Mouse (Mus musculus): ENCODE measurements around the gene Hoxa3.

Gene Hoxa3

DNA sequence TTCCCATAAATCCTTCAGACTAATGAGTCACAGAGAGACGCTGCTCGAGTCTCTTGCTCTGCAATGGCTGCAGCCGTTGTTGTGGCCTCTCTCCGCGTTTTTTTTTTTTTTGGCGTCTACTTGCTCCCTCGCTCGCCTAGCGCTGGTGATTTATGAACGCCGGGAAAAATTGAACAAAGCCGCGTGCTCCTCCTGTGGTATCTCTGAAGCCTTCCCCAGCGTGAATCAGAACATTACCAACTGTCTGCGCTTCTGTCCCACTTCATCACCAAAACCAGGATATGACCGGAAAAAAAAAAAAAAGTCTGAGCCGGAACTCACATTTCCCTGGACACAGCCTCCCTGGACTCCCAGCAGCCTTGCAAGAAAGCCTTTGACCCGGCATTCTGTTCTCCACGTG, 27.9 kb downstream of the Hoxa3 start:
- DNase-seq (ENCODE audit: low read depth, low spot score): no peak

DNA sequence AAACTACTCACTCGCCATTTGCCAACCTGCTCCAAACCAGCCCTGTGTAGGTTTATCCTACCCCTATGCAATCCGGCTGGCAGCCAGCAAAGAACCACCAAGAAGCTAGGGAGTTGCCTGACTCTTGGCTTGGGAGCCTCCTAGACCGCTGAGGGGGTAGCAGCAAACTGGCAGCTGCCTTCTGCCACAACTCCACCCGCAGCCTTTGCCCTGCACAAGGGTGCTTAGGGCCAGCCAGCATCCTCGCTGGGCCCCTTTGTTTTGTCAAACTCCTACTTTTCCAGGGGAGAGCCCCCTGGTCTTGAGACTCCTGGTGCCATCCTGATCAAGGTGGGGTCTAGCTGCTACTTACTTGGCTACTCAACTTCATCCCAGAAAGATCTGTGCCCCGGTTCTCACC, 28.5 kb downstream of the Hoxa3 start:
- no peak for DNase-seq (ENCODE audit: low read depth, low spot score)

DNA sequence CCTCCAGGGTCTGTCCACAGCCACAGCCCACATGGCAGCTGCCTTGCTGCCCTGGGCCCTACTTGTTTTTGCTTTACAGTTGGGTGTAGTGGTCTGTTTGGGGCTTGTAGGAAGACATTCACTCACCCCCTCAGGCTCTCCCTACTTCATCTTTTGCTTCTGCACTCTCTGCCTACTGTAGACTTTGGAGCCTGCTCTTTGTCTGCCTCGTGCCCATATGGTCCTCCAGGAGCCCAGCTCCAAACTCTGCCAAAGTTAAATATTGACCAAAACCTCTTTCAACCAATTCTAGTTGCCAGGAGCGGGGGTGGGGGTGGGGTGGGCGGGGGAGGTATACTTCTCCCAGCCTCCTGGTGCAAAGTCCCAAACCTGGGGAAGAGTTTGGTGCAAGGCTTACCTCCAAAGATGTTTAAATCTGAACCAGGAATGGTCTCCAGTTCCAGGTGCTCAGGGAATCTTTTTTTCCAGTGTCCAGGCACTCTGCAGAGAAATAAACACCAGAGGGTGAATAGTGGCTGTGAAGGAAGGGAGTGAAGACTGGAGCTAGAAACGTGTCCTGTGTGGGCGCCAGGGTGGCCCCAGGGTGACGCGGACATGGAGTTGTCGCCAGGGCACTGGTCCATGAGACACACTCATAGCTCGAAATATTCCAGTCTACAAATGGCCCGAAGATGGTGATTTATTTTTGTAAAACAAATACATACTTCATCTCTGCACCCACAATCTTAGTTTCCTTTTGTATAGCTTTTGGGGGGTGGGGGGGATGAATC, 29.6 kb downstream of the Hoxa3 start:
- DNase-seq (ENCODE audit: low read depth, low spot score): no peak

DNA sequence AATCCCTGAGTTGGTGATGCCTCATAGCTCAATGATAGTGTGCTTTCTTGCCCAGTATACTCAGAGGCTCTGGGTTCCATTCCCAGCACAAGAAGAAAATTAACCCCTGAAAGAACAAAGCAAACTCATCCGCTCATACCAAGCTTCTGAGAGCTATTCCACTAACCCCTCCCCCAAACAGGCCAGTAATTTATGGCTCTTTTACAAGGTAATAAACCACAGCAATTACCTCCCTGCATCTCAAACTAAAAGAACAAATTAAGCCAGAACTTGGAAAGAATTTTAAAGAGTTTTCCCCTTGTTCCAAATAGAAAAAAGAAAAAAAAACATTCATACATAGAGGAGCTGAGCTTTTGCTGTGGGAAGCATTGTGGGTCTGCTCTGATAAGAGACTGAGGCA, 30.3 kb downstream of the Hoxa3 start:
- no peak for DNase-seq (ENCODE audit: low read depth, low spot score)

DNA sequence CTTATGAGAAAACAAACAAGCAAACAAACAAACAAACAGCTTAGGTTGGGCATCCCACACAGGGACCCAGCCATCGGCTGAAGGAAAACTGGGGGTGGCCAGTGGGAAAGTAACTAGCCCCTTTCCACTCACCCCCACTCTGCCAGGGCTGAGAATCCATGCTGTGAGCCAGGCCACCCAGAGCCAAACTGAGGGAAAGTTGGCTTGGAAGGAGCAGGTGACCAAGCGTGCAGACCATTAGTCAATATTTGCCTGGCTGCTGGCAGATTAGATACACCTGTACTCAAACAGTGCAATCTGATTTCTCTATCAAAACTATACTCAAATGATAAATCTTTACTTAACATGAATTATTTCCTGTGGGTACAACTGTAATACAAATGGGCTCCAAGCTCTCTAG, 31.1 kb downstream of the Hoxa3 start:
- no peak for DNase-seq (ENCODE audit: low read depth, low spot score)

DNA sequence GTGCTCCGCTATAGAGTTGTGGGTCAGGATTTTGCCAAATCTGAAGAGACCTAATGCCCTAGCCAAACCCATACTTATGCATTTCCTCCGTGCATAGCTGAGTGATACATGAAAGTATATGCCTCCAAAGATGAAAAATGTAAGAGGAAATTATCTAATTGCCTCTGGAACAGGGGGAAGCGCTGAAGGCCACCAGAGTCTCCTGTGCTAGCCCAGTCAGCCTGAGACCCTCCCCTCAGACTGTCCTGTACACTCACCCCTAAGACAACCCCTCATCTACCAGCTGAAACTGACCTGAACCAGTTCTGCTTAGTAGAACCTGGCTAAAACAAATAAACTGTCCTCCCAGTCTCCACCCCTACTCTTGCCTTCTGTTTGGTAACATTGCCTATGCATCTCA, 32.4 kb downstream of the Hoxa3 start:
- DNase-seq (ENCODE audit: low read depth, low spot score): no peak

DNA sequence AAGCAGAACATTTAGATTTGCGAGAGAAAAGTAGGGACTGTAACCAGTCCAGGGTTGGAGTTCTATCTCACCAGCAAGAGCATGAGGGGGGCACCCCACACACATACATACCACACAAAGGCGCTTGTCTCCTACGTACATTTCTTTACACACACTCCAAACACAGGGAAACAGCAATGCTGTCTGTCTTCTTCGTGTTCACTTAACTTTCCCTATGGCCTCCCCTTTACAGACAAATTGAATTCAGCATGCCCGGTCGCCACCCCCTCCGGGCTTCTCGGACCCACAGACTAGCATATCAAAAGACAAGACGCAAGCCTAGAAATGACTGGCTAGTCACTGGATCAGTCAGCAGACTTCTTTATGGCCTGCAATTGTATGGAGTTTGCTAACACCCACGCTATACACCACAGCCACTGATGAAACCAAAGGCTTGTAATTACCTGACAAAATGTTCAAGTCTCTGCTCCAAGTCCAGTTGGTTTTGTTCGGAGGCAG, 32.9 kb downstream of the Hoxa3 start:
- no peak for DNase-seq (ENCODE audit: low read depth, low spot score)

DNA sequence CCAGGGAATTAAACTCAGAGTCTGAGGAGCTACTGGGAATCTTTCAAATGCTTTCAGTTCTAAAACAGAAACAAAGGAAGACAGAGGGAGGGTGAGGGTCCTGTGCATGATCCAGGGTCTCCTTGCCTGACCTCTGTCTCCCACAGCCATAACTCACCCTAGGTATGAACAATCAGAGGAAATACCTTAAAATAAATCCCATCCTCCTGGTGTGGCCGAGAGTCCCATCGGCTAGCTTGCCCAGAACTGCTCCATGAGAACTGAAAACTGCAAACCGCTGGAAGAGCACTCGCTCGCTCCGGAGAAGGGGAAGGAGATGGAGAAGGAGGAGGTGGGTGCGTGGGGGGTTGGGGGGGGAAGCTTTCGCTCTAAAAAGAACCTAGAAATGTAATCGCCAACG, 33.4 kb downstream of the Hoxa3 start:
- no peak for DNase-seq (ENCODE audit: low read depth, low spot score)

DNA sequence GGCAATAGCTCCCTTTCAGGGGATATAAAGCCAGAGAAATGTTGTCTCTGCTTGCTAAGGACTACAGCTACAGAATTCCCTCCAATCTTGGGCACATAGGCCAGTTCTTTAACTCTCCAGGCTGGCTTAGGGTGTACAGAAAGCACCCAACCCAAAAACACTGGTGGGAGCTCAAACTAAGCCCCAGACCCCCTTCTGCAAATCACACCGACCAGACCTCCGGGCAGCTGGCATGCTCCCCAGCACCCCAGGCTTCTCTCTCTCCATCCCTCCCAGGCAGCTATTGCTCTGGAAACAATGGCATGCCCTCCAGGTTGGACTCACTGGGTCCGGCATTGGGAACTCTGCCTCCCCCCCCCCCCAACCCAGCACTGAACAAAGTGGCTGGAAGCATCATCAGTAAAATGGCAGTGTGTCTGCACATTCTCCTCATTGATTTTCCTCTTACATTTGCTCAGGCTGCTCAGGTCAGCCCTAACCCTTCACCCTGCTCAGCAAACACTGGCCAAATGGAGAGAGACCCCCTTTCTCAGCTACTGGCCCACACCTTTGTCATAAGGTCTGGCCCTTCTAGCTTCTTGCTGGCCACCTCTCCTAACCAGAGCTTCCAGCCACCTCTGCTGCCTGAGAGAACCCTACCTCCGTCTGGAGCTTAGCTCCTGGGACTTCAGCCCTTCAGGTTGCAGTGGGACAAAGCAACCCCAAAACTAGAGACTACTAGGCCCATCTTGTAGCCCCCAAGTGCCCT, 34.0 kb downstream of the Hoxa3 start:
- DNase-seq (ENCODE audit: low read depth, low spot score): no peak

DNA sequence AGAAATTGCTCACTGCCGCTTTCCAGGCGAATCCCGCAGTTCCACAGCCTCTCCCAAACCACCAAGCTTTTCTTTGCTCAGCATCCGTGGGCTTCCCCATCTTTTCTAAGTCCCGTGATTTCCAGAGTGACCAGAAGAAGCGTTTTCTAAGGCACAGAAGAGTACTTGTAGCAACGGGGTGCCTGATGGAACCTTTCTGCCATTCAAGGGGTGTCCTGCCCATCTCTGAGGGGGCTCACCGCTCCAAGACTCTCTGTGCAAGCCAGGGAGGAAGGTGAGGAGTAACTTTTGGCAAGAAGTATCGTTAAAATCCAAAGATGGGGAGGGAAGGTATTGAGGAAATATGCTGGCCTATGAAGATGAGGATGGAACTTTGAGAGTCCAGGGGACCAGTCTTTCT, 35.3 kb downstream of the Hoxa3 start:
- DNase-seq (ENCODE audit: low read depth, low spot score): no peak

DNA sequence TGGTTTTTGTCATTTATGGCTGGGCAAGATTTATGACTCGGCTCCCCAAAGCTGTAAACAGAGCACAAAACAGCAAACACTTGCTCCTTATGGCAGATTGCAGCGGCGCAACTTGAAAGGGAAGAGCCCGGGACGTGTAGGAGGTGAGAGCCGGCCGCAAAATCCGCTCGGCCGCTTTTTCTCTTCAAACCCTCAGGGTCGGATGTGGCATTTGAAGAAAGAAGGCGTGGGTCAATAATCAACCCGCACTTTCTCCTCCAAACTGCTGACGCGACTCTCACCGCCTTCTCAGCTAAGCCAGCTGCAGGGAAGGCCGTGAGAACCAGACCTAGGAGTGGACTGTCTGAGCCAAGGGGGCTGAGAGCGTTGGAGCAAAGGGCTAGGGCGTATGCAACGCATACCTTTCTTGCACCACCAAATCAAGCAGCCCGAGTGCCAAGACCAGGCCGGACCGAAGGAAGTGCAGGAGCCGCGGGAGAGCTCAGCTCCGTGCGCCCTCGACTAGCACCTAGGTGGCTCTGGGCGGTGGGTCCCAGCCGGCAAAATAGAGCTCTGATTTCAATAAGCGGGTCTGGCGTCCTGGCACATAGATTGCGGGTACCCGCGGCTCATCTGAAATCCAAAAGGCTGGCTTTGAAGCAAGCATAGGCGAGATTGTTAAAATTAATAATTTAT, 35.9 kb downstream of the Hoxa3 start, which contains the start of gene 5730596B20Rik:
TSS of gene 5730596B20Rik (plus strand) at position 438 of the 675 bp plus-strand sequence.
- no peak for DNase-seq (ENCODE audit: low read depth, low spot score)

DNA sequence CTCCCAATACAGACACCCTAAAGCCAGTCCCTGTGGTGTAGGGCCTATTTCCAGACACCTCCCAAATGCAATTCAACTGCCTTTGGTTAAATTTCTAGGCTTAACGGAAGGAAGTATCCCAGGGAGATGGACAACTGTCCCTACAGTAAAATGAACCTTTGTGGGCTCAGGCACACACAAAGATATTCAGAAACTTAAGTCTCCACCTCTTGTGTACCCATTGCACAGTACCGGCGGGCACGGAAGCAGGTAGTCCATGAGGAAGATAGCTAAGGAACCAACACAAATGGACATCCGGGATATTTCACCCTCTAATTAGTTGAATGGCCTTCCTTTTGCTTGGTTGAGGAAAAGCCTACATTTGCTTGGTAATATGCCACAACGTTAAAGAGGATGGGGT, 36.7 kb downstream of the Hoxa3 start:
- no peak for DNase-seq (ENCODE audit: low read depth, low spot score)

DNA sequence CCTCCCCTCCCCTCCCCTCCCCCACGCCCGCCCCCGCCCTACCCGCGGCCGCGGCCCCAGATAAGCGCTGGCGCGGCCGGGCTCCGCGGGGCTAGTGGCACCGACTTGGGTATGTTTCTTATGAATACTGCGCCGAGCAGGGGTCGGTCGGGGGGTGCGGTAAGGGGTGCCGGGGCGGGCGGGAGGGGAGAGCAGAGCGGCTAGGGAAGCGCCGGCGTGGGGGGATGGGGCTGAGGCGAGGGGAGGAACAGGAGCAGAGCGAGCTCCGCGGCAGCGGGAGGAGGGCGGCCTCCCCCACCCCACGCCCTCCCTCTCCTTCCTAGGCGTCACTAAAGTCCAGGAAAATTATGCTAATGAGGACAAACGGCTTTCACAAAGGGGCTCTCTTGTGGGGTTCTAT, 37.3 kb downstream of the Hoxa3 start:
- DNase-seq (ENCODE audit: low read depth, low spot score): no peak

DNA sequence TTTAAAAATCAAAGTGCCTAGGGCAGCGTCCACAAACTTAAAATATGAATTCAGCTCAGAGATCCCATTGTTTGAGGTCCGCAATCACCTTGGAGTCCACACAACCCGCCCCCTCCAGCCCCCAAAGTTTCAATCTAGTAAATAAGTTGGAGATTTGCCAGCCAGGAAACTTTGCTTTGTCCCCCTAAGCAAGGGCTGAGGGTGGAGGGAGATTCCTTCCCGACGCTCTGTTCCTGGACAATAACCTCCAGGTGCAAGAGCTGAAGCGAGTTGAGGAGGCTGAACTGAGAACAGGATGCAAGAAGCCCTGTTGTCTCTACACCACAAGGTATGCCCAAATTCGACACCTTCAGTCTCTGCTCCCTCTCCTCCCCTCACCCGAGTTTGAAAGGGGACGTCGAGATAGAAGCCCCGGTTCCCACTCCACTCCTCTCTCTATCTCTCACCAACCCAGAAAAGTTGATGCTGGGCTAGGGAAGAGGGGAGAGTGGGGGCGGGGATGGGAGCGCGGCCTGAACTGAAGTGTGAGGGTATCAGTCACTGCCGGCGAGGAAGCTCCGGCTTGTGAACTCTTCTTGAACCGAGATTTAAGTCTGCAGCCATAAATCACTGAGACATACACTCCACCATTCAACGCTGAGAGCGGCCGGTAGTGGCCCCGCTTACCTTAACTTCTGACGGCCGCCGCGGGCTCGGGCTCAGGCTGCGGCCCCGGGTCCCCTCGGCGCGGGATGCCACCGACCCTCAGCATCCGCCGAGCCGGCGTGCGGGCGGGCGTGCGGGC, 38.0 kb downstream of the Hoxa3 start:
- no peak for DNase-seq (ENCODE audit: low read depth, low spot score)

DNA sequence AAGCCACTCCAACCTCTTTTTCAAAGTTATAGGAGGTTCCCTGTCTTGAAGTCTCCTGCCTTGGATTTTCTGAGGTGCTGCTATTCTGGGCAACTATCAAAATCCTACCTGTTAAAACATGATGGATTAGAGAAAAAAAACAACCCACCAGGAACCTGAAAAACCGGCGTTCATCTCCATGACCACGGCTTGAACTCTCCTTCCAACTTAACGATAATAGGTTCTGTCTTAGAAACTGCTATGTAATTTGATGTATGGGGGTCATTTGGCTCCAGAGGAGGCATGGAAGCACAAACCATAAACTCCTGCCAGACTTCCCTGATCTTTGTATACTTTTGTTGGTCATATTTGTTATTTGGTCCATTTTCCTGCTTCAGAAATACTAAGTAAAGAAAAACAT, 39.5 kb downstream of the Hoxa3 start:
- DNase-seq (ENCODE audit: low read depth, low spot score): no peak

DNA sequence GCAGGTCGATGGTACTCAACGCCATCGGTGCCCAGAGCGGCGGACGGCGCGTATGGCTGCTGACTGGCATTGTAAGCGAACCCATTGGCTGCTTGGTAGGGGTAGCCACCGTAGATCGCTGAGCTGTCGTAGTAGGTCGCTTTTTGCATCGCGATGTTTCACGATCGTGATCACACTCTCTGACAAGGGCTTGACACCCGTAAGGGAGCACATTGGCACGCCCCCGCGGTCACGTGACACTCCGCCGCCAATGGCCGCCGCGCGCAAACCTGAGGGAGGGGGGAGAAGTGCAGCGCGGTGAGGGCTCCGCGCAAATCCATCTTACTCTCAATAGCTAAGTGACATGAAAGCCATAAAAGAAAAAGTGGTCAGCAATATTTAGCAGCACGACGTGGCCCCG, 40.6 kb downstream of the Hoxa3 start:
- DNase-seq (ENCODE audit: low read depth, low spot score): no peak

DNA sequence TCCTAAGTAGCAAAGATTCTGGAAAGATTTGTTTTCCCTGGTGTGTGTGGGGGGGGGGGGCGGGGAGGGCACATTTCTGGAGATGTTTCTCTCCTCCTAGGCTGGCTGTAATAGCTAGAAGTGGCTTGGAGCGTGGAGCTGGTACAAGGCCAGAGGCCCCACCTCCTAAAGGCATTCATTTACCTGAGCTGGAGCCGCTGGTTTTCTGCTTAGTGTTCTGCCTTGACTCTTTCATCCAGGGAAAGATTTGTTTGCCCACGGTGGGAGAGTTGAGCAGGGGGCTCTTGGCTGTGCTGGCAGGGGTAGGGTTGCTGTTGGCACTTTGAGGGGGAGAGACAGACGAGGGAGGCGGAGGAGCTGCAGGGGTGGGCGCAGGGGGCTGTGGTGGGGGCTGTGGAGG, 41.2 kb downstream of the Hoxa3 start:
- DNase-seq (ENCODE audit: low read depth, low spot score): no peak

DNA sequence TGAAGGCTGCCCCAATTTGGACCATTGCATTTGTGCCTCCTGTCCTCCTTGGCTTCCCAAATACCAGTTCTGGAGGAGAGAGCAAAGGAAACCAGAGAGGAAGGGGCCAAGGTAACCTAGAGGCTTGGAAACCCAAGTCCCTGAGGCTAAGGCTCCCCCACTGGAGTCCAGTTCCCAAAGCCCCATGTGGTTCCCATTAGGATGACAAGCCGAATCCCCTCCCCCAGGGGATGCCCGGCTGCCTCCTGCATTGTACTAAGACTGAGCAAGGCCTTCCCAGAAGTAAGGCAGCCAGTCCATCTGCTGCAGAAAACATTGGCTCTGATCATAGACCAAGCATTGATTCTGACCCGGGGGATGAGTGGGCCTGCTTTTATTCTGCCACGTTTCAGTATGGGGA, 41.8 kb downstream of the Hoxa3 start:
- DNase-seq (ENCODE audit: low read depth, low spot score): no peak

DNA sequence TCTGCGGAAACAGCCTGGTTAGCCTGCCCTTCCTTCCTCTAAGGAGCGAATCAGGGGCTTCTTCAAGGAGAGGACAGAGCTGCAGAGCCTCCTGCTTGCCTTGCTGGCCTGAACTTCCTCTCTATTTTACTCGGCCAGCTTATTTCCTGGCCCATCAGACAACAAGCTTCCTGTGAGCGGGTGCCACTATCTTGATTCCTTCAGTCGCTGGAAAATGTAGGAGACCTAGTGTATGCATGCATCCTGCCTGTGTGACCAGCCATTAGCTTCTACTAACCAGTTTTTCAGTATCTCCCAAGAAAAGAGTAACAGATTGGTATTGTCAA, 42.3 kb downstream of the Hoxa3 start:
- DNase-seq (ENCODE audit: low read depth, low spot score): no peak

DNA sequence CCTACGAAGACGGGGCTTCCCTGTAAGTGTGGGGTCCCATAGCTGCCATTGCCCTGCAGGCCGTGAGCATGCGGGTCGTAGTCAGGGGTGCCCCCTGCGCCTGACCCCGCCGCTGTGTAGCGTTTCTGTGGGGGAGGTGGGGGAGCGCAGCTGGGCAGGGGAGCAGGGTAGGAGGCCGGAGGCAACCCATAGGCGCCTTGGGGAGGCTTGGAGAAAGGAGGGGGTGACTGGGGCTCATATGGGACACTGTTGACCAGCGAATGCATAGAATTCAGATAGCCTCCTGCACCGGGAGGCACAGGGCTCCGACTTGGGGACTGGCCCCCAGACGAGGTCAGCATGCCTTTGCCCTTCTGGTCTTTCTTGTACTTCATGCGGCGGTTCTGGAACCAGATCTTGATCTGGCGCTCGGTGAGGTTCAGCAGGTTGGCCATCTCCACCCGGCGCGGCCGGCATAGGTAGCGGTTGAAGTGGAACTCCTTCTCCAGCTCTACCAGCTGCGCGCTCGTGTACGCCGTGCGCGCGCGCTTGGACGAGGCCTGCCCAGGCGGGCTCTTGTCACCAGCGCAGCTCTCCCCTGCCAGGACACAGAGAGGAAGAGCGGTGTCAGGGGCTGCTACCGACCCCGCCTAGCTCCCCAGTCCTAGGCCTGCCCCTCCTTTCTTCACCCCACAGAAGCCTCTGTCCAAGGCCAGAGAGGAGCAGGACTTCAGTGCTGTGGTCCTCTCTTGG, 42.8 kb downstream of the Hoxa3 start:
- DNase-seq (ENCODE audit: low read depth, low spot score): no peak

DNA sequence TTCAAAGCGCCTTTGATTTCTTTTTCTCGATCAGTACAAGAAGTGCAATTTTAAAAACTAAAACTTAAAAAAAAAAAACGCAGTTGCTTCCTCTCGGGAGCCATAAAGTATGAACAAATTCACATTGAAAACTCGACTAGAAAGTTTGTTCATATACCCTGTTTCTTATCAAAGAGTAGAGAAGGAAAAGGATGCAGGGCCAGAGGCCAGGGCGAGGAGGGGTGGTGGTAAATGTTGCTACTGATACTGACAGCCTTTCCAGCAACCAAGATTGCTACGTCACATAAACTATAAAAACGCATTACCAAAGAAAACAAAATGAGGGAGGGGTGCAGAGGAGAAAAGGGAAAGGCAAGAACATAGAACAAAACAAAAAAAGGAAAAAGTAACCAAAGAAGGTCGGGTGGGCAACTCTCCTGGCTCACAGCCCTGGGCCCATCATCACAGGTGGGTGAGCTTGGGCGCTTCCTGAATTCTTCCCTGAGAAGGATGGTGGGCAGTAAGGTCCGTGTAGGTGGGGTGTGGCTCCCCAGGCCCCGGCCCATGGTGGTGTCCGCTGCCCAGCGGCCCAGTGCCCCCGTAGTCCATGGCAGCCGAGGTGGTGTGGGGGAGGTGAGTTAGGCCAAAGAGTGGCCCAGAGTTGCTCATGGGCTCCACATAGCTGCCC, 43.5 kb downstream of the Hoxa3 start:
- no peak for DNase-seq (ENCODE audit: low read depth, low spot score)

Data from CD4-positive helper T cell, adult 2 months (primary cell).